Mouse (Mus musculus): Measurements from ENCODE around the gene Cacna2d3. TPM values are rescaled to one million over a fixed set of nuclear protein-coding genes. Genes with fewer than 3 reads are reported as not detected.

Gene Cacna2d3
- polyA plus RNA-seq, 1 experiment from 2014 or later, result not detected

DNA sequence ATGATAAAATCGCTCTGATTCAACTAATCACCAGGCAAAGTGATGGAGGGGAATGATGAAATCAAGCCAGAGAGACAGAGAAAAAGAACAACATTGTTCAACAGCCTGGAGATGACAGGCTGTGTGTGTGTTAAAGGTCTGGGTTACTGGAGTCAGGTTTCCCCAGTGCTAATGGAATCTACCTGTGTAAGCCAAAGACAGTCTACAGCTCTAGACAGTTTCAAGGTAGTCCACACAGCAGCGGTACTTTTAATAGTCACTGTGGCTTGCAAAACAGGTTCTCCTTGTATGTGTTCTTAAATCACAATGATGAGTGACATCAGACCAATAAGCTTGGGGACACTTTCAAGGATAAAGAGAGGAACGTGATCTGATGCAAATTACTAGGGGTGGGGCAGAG lies 191.1 kb downstream of the Cacna2d3 start:
- no peaks in the 10 kb centered on the region for H3K9me3 ChIP-seq (ENCODE audit: low read length)
- H3K27ac ChIP-seq (ENCODE audit: low read depth), result no peak overlapping the region
- DNase-seq, result no peak
- H3K27me3 ChIP-seq (ENCODE audit: insufficient read depth, low read length), result no peaks in the 10 kb centered on the region
- ATAC-seq, result no peak
- 62% methylated on average over 3 of the region's 3 CpGs for WGBS (ENCODE audit: insufficient replicate concordance)
- H3K4me1 ChIP-seq (ENCODE audit: insufficient read depth), result no peaks in the 10 kb centered on the region
- no peak overlapping the region for H3K4me2 ChIP-seq (ENCODE audit: low read depth, low read length)
- H3K36me3 ChIP-seq (replicated peaks; ENCODE audit: insufficient read depth, low read length), result no peaks in the 10 kb centered on the region
- H3K9ac ChIP-seq (replicated peaks), result no peak overlapping the region
- H3K4me3 ChIP-seq (ENCODE audit: low read depth, low read length), result no peak overlapping the region
- TF ChIP-seq CTCF (IDR thresholded peaks at IDR 0.05; ENCODE audit: low read depth) (no peak), EP300 (IDR thresholded peaks at IDR 0.05; ENCODE audit: low read depth) (no peak)

DNA sequence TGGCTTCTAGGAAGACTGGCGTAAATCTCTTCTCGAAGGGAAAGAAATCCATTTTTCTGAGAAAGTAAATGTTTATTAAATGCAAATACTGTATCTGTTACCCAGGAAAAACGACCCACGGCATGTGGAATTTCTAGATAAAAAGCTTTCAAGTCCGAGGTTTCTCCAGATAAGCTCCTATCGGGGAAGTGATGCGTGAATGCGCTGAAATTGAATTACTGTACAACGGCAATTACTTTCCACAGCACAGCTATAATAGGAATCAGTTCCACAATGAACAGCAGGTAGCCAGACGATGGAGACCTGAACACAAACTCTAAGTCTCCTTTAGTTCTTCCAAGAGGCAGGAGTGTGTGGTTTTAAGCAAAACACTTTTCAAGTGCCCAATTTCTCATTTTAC lies 193.0 kb downstream of the Cacna2d3 start:
- Histone ChIP-seq H3K4me3 (ENCODE audit: low read depth, low read length) (no peak overlapping the region), H3K36me3 (replicated peaks; ENCODE audit: insufficient read depth, low read length) (no peaks in the 10 kb centered on the region), H3K4me2 (ENCODE audit: low read depth, low read length) (no peak overlapping the region), H3K4me1 (ENCODE audit: insufficient read depth) (no peaks in the 10 kb centered on the region), H3K9ac (replicated peaks) (no peak overlapping the region), H3K9me3 (ENCODE audit: low read length) (no peaks in the 10 kb centered on the region), H3K27me3 (ENCODE audit: insufficient read depth, low read length) (no peaks in the 10 kb centered on the region), H3K27ac (ENCODE audit: low read depth) (no peak overlapping the region)
- ATAC-seq (no peak), DNase-seq (no peak)
- TF ChIP-seq CTCF (IDR thresholded peaks at IDR 0.05; ENCODE audit: low read depth) (no peak), EP300 (IDR thresholded peaks at IDR 0.05; ENCODE audit: low read depth) (no peak)
- 73% methylated on average over 10 of the region's 10 CpGs for WGBS (ENCODE audit: insufficient replicate concordance)

- no peak for TF ChIP-seq CTCF (IDR thresholded peaks at IDR 0.05; ENCODE audit: low read depth)
- TF ChIP-seq EP300 (IDR thresholded peaks at IDR 0.05; ENCODE audit: low read depth), result no peak
- Histone ChIP-seq H3K9me3 (ENCODE audit: low read length) (no peaks in the 10 kb centered on the region), H3K27me3 (ENCODE audit: insufficient read depth, low read length) (no peaks in the 10 kb centered on the region), H3K4me3 (ENCODE audit: low read depth, low read length) (no peak overlapping the region), H3K4me1 (ENCODE audit: insufficient read depth) (no peaks in the 10 kb centered on the region), H3K4me2 (ENCODE audit: low read depth, low read length) (no peak overlapping the region), H3K27ac (ENCODE audit: low read depth) (no peak overlapping the region), H3K36me3 (replicated peaks; ENCODE audit: insufficient read depth, low read length) (no peaks in the 10 kb centered on the region), H3K9ac (replicated peaks) (no peak overlapping the region)
- no peak for DNase-seq
- WGBS (ENCODE audit: insufficient replicate concordance), result 60% methylated on average over 7 of the region's 7 CpGs
- no peak for ATAC-seq
Observed at GRCm38 (mm10) chr14:29519751-29520669, 201.7 kb downstream of the Cacna2d3 start.

DNA sequence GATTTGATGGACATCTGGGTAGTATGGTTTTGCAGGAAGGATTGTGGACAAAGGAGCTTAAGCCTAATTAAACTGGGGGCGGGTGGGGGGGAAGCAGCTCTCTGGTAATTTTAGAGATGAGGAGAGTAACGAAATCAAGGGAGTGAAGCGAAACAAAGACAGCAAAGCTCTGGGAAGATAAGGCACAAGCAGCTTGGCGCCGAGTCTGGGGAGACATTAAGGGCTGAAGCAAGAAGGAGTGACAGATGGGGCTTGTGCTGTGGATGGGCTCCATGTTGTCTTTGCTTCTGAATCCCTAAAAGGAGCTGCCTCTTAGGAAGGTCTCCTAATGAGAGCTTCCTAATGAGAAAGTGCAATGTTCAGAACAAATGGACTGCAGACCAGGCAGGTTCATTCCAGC lies 219.0 kb downstream of the Cacna2d3 start:
- TF ChIP-seq CTCF (IDR thresholded peaks at IDR 0.05; ENCODE audit: low read depth), result no peak
- TF ChIP-seq EP300 (IDR thresholded peaks at IDR 0.05; ENCODE audit: low read depth), result no peak
- Histone ChIP-seq H3K27ac (ENCODE audit: low read depth) (no peak overlapping the region), H3K9me3 (ENCODE audit: low read length) (no peaks in the 10 kb centered on the region), H3K36me3 (replicated peaks; ENCODE audit: insufficient read depth, low read length) (no peaks in the 10 kb centered on the region), H3K9ac (replicated peaks) (no peak overlapping the region), H3K27me3 (ENCODE audit: insufficient read depth, low read length) (no peaks in the 10 kb centered on the region), H3K4me2 (ENCODE audit: low read depth, low read length) (no peak overlapping the region), H3K4me3 (ENCODE audit: low read depth, low read length) (no peak overlapping the region), H3K4me1 (ENCODE audit: insufficient read depth) (no peaks in the 10 kb centered on the region)
- ATAC-seq (no peak), DNase-seq (no peak)
- 57% methylated on average over 5 of the region's 5 CpGs for WGBS (ENCODE audit: insufficient replicate concordance)

- ATAC-seq, result no peak
- Histone ChIP-seq H3K9ac (replicated peaks) (no peak overlapping the region), H3K4me3 (ENCODE audit: low read depth, low read length) (no peak overlapping the region), H3K9me3 (ENCODE audit: low read length) (no peaks in the 10 kb centered on the region), H3K36me3 (replicated peaks; ENCODE audit: insufficient read depth, low read length) (no peaks in the 10 kb centered on the region), H3K4me2 (ENCODE audit: low read depth, low read length) (no peak overlapping the region), H3K27me3 (ENCODE audit: insufficient read depth, low read length) (no peaks in the 10 kb centered on the region), H3K4me1 (ENCODE audit: insufficient read depth) (no peaks in the 10 kb centered on the region), H3K27ac (ENCODE audit: low read depth) (no peak overlapping the region)
- TF ChIP-seq EP300 (IDR thresholded peaks at IDR 0.05; ENCODE audit: low read depth) (no peak), CTCF (IDR thresholded peaks at IDR 0.05; ENCODE audit: low read depth) (no peak)
- DNase-seq, result no peak
- 49% methylated on average over 8 of the region's 8 CpGs for WGBS (ENCODE audit: insufficient replicate concordance)
Observed at GRCm38 (mm10) chr14:29498546-29499290, 222.9 kb downstream of the Cacna2d3 start.

DNA sequence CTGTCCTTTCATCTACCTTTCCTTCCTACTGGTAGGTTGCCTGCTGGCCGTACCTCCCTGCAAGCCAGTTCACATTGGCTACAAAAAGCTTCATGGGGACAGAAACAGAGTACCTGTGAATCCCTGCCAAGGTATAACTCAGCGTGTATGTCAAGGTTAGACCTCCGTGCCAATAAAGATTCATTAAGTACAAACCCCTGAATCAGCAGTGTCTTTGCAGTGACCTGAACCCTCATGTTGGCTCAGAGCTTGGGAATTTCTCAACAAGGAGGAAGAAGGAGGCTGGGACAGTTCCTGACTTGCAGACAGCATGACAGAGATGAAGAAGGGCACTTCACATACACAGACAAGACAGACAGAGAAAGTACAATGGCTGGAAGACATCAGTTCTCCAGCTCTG lies 225.1 kb downstream of the Cacna2d3 start:
- TF ChIP-seq CTCF (IDR thresholded peaks at IDR 0.05; ENCODE audit: low read depth) (no peak), EP300 (IDR thresholded peaks at IDR 0.05; ENCODE audit: low read depth) (no peak)
- WGBS (ENCODE audit: insufficient replicate concordance), result 80% methylated on average over 3 of the region's 3 CpGs
- DNase-seq (no peak), ATAC-seq (no peak)
- no peaks in the 10 kb centered on the region for H3K9me3 ChIP-seq (ENCODE audit: low read length)
- H3K27me3 ChIP-seq (ENCODE audit: insufficient read depth, low read length), result no peaks in the 10 kb centered on the region
- H3K36me3 ChIP-seq (replicated peaks; ENCODE audit: insufficient read depth, low read length), result no peaks in the 10 kb centered on the region
- no peak overlapping the region for H3K4me2 ChIP-seq (ENCODE audit: low read depth, low read length)
- no peak overlapping the region for H3K4me3 ChIP-seq (ENCODE audit: low read depth, low read length)
- H3K9ac ChIP-seq (replicated peaks), result no peak overlapping the region
- no peaks in the 10 kb centered on the region for H3K4me1 ChIP-seq (ENCODE audit: insufficient read depth)
- H3K27ac ChIP-seq (ENCODE audit: low read depth), result no peak overlapping the region

Data from liver, postnatal 0 days (tissue).